Mouse (Mus musculus) bone marrow macrophage, adult 2 months (primary cell): Measurements from ENCODE around the gene Dnajc22.

ENCODE experiments used
- CTCF ChIP-seq: IDR thresholded peaks from 2 replicates; pipeline ENCODE4 v1.5.1; 2012; ENCODE audit warnings: low read depth, mild to moderate bottlenecking, low read length, moderate library complexity
- POLR2A ChIP-seq: IDR thresholded peaks from 2 replicates; pipeline ENCODE4 v1.6.1; 2012; ENCODE audit warnings: mild to moderate bottlenecking, low read depth, low read length, borderline replicate concordance

- TF ChIP-seq CTCF (no peak), POLR2A (no peak)
Measured at GRCm38 (mm10) chr15:99112843-99113395, 19.9 kb downstream of the Dnajc22 start.
